ENCODE assay signal across 28 mouse cellular contexts in the genomic region with DNA sequence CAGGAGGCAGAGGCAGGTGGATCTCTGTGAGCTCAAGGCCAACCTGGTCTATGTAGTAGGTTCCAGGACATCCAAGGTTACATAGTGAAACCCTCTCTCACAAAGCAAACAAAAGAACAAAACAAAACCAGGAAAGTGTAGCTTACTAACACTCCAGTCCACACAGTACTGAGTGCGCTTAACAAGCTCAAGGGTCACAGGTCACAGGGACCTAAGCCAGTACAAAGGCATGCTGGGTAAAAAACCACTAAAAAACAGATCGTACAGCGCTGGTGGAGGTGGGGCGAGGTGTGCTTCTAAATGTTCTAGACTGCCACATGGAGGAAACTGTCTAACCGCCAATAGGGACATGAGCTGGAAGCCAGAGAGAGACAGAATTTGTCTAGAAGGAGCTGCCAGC. TPM values are rescaled to one million over a fixed set of nuclear protein-coding genes. Genes with fewer than 3 reads are reported as not detected.
DNase-seq lines count a peak whose midpoint lies in the region; ATAC-seq and TF ChIP-seq lines count a peak whose summit lies in the region.
"Had no signal": no experiment of that assay in that cellular context is flagged by ENCODE, and none has a peak within 500 bp of the region (broad histone marks: within the 10 kb centered on the region; RNA-seq: fewer than 3 reads in every experiment).

No protein-coding gene starts in this region.

- H3K9me3 ChIP-seq in liver, postnatal 0 days (ENCODE audit: low read length) = no peaks in the 10 kb centered on the region
- H3K9me3 ChIP-seq: forebrain, embryonic 10.5 days; forebrain, embryonic 13.5 days; heart, embryonic 12.5 days; heart, embryonic 15.5 days; hindbrain, embryonic 10.5 days; hindbrain, embryonic 13.5 days had no signal

- no peak for TF ChIP-seq CTCF in liver, adult 2 months (IDR thresholded peaks at IDR 0.05; ENCODE audit: low read depth, low read length)
- no peak for TF ChIP-seq CTCF in liver, postnatal 0 days (IDR thresholded peaks at IDR 0.05; ENCODE audit: low read depth)

- no peak overlapping the region for H3K4me3 ChIP-seq in liver, adult 2 months (ENCODE audit: insufficient read depth, low read depth, low read length)
- H3K4me3 ChIP-seq in liver, postnatal 0 days (ENCODE audit: low read depth, low read length) = no peak overlapping the region
- H3K4me3 ChIP-seq: forebrain, embryonic 10.5 days; forebrain, embryonic 13.5 days; heart, embryonic 12.5 days; heart, embryonic 15.5 days; hindbrain, embryonic 10.5 days; hindbrain, embryonic 13.5 days had no signal

- H3K4me2 ChIP-seq in liver, postnatal 0 days (ENCODE audit: low read depth, low read length) = no peak overlapping the region
- H3K4me2 ChIP-seq: forebrain, embryonic 13.5 days; heart, embryonic 12.5 days; heart, embryonic 15.5 days; hindbrain, embryonic 13.5 days had no signal

- H3K36me3 ChIP-seq in liver, adult 2 months (ENCODE audit: control insufficient read depth, insufficient read depth, low read length) = peaks cover 76% of the 10 kb centered on the region
- H3K36me3 ChIP-seq in liver, postnatal 0 days (replicated peaks; ENCODE audit: insufficient read depth, low read length) = peaks cover 98% of the 10 kb centered on the region

- no peaks in the 10 kb centered on the region for H3K79me2 ChIP-seq in liver, adult 2 months (ENCODE audit: control insufficient read depth, insufficient read depth, low read length)

- no peak for TF ChIP-seq POLR2A in liver, adult 2 months (IDR thresholded peaks at IDR 0.05; ENCODE audit: extremely low read depth, insufficient read depth, low read length)

- no peak overlapping the region; the same call in 1 of the 2 replicates for H3K27ac ChIP-seq in liver, adult 2 months (replicated peaks; ENCODE audit: insufficient read depth, low read depth, low read length)
- H3K27ac ChIP-seq in liver, postnatal 0 days (ENCODE audit: low read depth) = no peak overlapping the region
- H3K27ac ChIP-seq: forebrain, embryonic 10.5 days; forebrain, embryonic 13.5 days; heart, embryonic 15.5 days; hindbrain, embryonic 10.5 days; hindbrain, embryonic 13.5 days had no signal

- no peak for TF ChIP-seq EP300 in liver, postnatal 0 days (IDR thresholded peaks at IDR 0.05; ENCODE audit: low read depth)

- ATAC-seq in frontal cortex, adult (ENCODE audit: low TSS enrichment) = peak; percentile 43; the same call in 1 of the 2 replicates
- ATAC-seq in liver, postnatal 0 days = no peak
- ATAC-seq: activated CD4-positive, CD25-positive, alpha-beta regulatory T cell, adult 4 months; forebrain, embryonic 13.5 days; forebrain, embryonic 16.5 days; hindbrain, embryonic 16.5 days had no signal

- no peaks in the 10 kb centered on the region for H3K27me3 ChIP-seq in liver, adult 2 months (ENCODE audit: control insufficient read depth, insufficient read depth, low read length)
- H3K27me3 ChIP-seq in liver, postnatal 0 days (ENCODE audit: insufficient read depth, low read length) = no peaks in the 10 kb centered on the region
- H3K27me3 ChIP-seq: forebrain, embryonic 13.5 days; heart, embryonic 12.5 days; heart, embryonic 15.5 days; hindbrain, embryonic 13.5 days had no signal

- 39% methylated on average over 5 of the region's 5 CpGs for WGBS in liver, adult 2 months
- WGBS in liver, postnatal 0 days (ENCODE audit: insufficient replicate concordance) = 87% methylated on average over 5 of the region's 5 CpGs

- H3K9ac ChIP-seq in liver, adult 2 months (ENCODE audit: low read depth, low read length) = no peak overlapping the region
- no peak overlapping the region for H3K9ac ChIP-seq in liver, postnatal 0 days (replicated peaks)
- H3K9ac ChIP-seq: forebrain, embryonic 13.5 days; heart, embryonic 12.5 days; heart, embryonic 15.5 days; hindbrain, embryonic 13.5 days had no signal

- H3K4me1 ChIP-seq in liver, adult 2 months (ENCODE audit: control insufficient read depth, insufficient read depth, low read length) = no peaks in the 10 kb centered on the region; the same call in 1 of the 2 replicates
- H3K4me1 ChIP-seq in liver, postnatal 0 days (ENCODE audit: insufficient read depth) = peaks cover 12% of the 10 kb centered on the region
- H3K4me1 ChIP-seq: forebrain, embryonic 10.5 days; forebrain, embryonic 13.5 days; heart, embryonic 12.5 days; hindbrain, embryonic 10.5 days; hindbrain, embryonic 13.5 days had no signal

- DNase-seq in frontal cortex, postnatal 10 days (ENCODE audit: low spot score in 2 of 2) = no peak
- DNase-seq in kidney, adult 9 months = peak; percentile 46
- DNase-seq in kidney, adult 11 months = no peak
- DNase-seq in liver, adult 2 months (ENCODE audit: extremely low read depth, low read depth, low spot score) = peak; percentile 81
- no peak for DNase-seq in liver, postnatal 0 days
- DNase-seq: adrenal gland, adult 8-10 months; adrenal gland, postnatal 25 days; cerebellum, adult 18-20 months; cerebellum, adult 9-10 months; cerebellum, postnatal 14 days; gastrocnemius, postnatal 25 days; heart, adult 18-20 months; heart, postnatal 10 days; heart, postnatal 36 days had no signal

RNA-seq across cellular contexts. Expression of a gene that starts 13.5 kb away (rescaled TPM):
- 0.09 TPM in 1 of 2 replicates, not detected in the other for total RNA-seq in liver, adult 2 months (2014; rRNA removed)
- not detected in 2 replicates for polyA plus RNA-seq in liver, adult 2 months (2012; rRNA removed)
- polyA plus RNA-seq in liver, postnatal 0 days (2015; fragmentation: Nextera tagmentation; extraction: Ambion mirVana) = 7.7 and 9.8 TPM in 2 replicates
- total RNA-seq: adrenal gland, postnatal 25 days; heart, adult 18-20 months; heart, postnatal 10 days; heart, postnatal 36 days had no signal
- polyA plus RNA-seq: activated CD4-positive, CD25-positive, alpha-beta regulatory T cell, adult 4 months; embryonic facial prominence, embryonic 14.5 days; heart, embryonic 15.5 days had no signal

RNA-seq across cellular contexts. Expression of a gene that starts 41.5 kb away (rescaled TPM):
- 133 and 148 TPM in 2 replicates for total RNA-seq in liver, adult 2 months (2014; rRNA removed)
- polyA plus RNA-seq in liver, adult 2 months (2012; rRNA removed) = 125 and 174 TPM in 2 replicates
- 0.51 and 0.78 TPM in 2 replicates for polyA plus RNA-seq in liver, postnatal 0 days (2015; fragmentation: Nextera tagmentation; extraction: Ambion mirVana)
- total RNA-seq: ES-E14; gastrocnemius, adult 8-10 months; gastrocnemius, postnatal 25 days; heart, postnatal 10 days had no signal
- polyA plus RNA-seq: embryonic facial prominence, embryonic 11.5 days; embryonic facial prominence, embryonic 14.5 days; forebrain, embryonic 10.5 days; forebrain, embryonic 13.5 days; forebrain, embryonic 16.5 days; hindbrain, embryonic 10.5 days; hindbrain, embryonic 13.5 days had no signal

Comparison
In these comparisons a context has a peak if more than half of its experiments do, and no peak if none do; other contexts are left out.
1. DNase-seq: peak in kidney, adult 9 months (single experiment) and liver, adult 2 months (single experiment); none in frontal cortex, postnatal 10 days (0 of 2), kidney, adult 11 months (single experiment) and liver, postnatal 0 days (single experiment).
2. RNA of a gene that starts 41.5 kb away (polyA plus RNA-seq): 125 to 174 TPM in liver, adult 2 months; 0.51 to 0.78 TPM in liver, postnatal 0 days; every median in the first group is over 10 times any median in the second.